Mouse (Mus musculus) neural tube, embryonic 12.5 days (tissue): ENCODE results near the gene Adora3. TPM values are rescaled to one million over a fixed set of nuclear protein-coding genes. Genes with fewer than 3 reads are reported as not detected.

Experiments
- ATAC-seq: fragments of 200-750 bp; cut with Nextera tagmentation; 2 replicates; pipeline ENCODE4 v1.8.0; 2017; ENCODE audit warnings: low read depth, mild to moderate bottlenecking, moderate TSS enrichment, moderate library complexity; ENCODE audit not compliant: low FRiP score
- H3K27ac ChIP-seq: fragments of 300-500 bp; sonication (generic); 2 replicates; pipeline ENCODE4 v1.5.1; 2016
- H3K27me3 ChIP-seq: fragments of 300-500 bp; sonication (generic); replicated peaks from 2 replicates; pipeline ENCODE4 v1.6.1; 2016; ENCODE audit warnings: mild to moderate bottlenecking
- H3K36me3 ChIP-seq: fragments of 300-500 bp; sonication (generic); 2 replicates; pipeline ENCODE4 v1.6.1; 2016; ENCODE audit warnings: mild to moderate bottlenecking
- H3K4me1 ChIP-seq: fragments of 300-500 bp; sonication (generic); 2 replicates; pipeline ENCODE4 v1.6.1; 2016
- H3K4me2 ChIP-seq: fragments of 300-500 bp; sonication (generic); replicated peaks from 2 replicates; pipeline ENCODE4 v1.6.1; 2016; ENCODE audit warnings: mild to moderate bottlenecking
- H3K4me3 ChIP-seq: fragments of 300-500 bp; sonication (generic); 2 replicates; pipeline ENCODE4 v1.5.1; 2016
- H3K9ac ChIP-seq: fragments of 300-500 bp; sonication (generic); 2 replicates; pipeline ENCODE4 v1.6.1; 2016; ENCODE audit warnings: mild to moderate bottlenecking
- H3K9me3 ChIP-seq: fragments of 300-500 bp; sonication (generic); 2 replicates; pipeline ENCODE4 v1.6.1; 2016; ENCODE audit warnings: mild to moderate bottlenecking
- WGBS: fragments of 180-500 bp; shearing (Covaris S2); methylation state at CpG from one replicate; pipeline ENCODE4 v1.1.7; 2016; 5-methylcytosine and 5-hydroxymethylcytosine counted together
- polyA plus RNA-seq: library from polyadenylated mRNA; unstranded; fragments of >200 nt; fragmentation: Nextera tagmentation; extraction: Ambion mirVana; gene quantifications from 2 replicates; pipeline ENCODE4 v1.2.1, GENCODE M21; 2016

The Adora3 gene
- polyA plus RNA-seq, 1 experiment from 2014 or later = not detected

DNA sequence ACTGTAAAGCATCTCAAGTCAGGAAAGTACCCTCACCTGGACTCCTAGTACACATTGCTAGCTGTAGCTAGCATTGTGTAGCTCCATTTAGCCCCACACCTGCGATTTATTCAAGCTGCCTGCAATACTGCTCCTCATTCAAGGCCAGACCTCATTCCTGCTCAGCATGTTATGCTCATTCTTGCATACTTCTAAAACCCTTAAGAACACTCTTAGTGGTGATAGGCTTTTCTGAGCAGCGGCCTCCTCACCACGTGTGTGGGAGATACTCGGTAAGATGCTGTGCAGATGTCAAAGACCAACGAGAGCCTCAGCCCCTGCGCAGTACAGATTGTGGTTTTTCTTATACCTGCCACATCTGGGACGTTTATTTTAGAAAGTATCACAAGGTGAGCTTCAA is 59.2 kb downstream of the Adora3 start:
- no peak overlapping the region for H3K4me3 ChIP-seq
- no peaks in the 10 kb centered on the region for H3K36me3 ChIP-seq
- no peak overlapping the region for H3K27ac ChIP-seq
- H3K9me3 ChIP-seq = no peaks in the 10 kb centered on the region
- H3K27me3 ChIP-seq = no peaks in the 10 kb centered on the region
- ATAC-seq = no peak
- no peak overlapping the region for H3K4me2 ChIP-seq
- no peak overlapping the region for H3K9ac ChIP-seq
- 87% methylated on average over 7 of the region's 7 CpGs for WGBS
- H3K4me1 ChIP-seq = no peaks in the 10 kb centered on the region

DNA sequence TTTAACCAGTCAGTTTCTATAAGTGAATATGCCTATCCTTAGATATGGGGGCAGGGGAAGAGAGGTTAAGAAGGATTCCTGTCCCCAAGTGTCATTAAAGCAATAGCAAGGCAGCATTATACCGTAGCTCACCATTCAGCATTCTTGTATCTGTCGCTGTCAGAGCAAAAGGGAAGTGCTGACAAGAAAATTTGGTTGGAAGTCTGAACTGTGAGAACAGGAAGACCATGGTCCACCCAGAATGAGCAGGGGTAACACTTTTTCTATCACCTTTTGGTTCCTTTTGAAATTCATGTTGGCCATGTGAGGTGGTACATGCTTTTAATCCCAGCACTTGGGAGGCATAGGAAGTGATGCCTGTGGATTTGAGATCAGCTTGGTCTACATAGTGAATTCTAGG is 60.4 kb downstream of the Adora3 start:
- H3K27me3 ChIP-seq = no peaks in the 10 kb centered on the region
- no peak overlapping the region for H3K9ac ChIP-seq
- ATAC-seq = no peak
- no peaks in the 10 kb centered on the region for H3K9me3 ChIP-seq
- no peak overlapping the region for H3K4me3 ChIP-seq
- no peaks in the 10 kb centered on the region for H3K4me1 ChIP-seq
- H3K27ac ChIP-seq = no peak overlapping the region
- H3K36me3 ChIP-seq = no peaks in the 10 kb centered on the region
- 89% methylated on average over 2 of the region's 2 CpGs for WGBS
- no peak overlapping the region for H3K4me2 ChIP-seq

DNA sequence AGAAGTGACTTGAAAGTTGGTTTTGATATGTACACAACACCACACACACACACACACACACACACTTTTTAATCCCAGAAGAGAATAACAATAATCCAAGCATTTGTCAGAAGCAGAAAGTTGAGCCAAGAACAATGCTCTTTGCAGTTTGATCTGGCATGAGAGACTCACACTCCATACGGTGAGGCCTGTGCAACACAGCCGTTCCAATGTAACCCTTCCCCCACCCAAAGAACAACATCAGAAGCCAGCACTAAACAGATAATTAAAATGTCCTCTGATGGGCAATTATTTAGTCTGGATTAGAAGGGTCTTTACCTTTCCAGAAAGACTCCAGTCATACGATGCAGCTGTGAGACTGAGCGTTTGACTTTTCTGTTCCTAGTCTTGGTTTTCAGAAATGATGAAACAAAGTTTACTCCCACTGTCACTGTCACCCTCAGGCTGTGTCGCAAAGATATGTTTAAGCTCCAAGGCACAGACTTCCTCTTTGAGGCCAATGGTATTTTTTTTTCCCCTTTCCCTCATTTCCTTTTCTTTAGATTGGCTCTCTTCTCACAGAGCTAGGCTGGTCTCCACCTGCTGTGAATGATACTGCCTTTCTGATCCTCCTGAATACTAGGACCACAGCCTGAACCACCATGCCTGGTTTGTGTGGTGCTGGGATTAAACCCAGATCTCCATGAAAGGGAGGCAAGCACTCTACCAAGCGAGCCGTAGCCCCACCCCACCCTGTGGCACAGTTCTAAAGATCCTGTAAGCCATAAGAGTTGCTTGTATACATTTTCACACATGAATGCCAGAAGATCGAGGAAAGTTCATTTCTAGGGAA is 61.8 kb downstream of the Adora3 start, which contains the start of gene I830077J02Rik:
I830077J02Rik (minus strand) TSS at position 425 of the 832 bp plus-strand sequence.
- no peaks in the 10 kb centered on the region for H3K36me3 ChIP-seq
- 85% methylated on average over 8 of the region's 8 CpGs for WGBS
- no peaks in the 10 kb centered on the region for H3K9me3 ChIP-seq
- H3K27me3 ChIP-seq = no peaks in the 10 kb centered on the region
- no peak within 1 kb of the TSS for H3K9ac ChIP-seq
- no peak within 1 kb of the TSS for H3K4me2 ChIP-seq
- no peak within 1 kb of the TSS for H3K4me3 ChIP-seq
- H3K27ac ChIP-seq = no peak within 1 kb of the TSS
- no peak for ATAC-seq
- no peaks in the 10 kb centered on the region for H3K4me1 ChIP-seq

- no peaks in the 10 kb centered on the region for H3K9me3 ChIP-seq
- no peak overlapping the region for H3K4me3 ChIP-seq
- no peaks in the 10 kb centered on the region for H3K4me1 ChIP-seq
- no peak overlapping the region for H3K27ac ChIP-seq
- H3K36me3 ChIP-seq = peaks cover 4% of the 10 kb centered on the region; the same call in 1 of the 2 replicates
- no peak overlapping the region for H3K4me2 ChIP-seq
- no peak for ATAC-seq
- 95% methylated on average over 6 of the region's 6 CpGs for WGBS
- H3K9ac ChIP-seq = no peak overlapping the region
- H3K27me3 ChIP-seq = no peaks in the 10 kb centered on the region
Observed at GRCm38 (mm10) chr3:105933926-105934325, 63.3 kb downstream of the Adora3 start.

DNA sequence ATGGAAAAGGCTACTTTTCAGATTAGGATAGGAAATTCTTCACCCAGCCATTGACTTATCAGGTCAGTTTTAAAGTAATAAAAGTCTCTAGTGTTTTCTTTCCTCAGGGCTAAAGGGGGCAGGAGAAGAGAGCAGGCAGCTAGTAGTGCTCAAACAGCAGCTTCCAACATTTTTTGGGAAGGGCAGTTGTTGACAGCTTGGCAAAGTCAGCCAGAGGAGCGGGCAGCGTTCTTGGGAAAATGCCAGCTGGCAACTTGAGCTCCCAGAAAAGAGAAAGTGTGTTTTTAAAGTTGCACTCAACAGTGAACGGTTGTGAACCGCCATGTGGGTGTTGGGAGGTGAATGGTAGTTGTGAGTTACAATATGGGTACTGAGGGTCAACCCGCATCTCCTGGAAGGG is 64.4 kb downstream of the Adora3 start:
- Histone ChIP-seq H3K9me3 (no peaks in the 10 kb centered on the region), H3K27me3 (no peaks in the 10 kb centered on the region), H3K4me2 (no peak overlapping the region), H3K4me1 (no peaks in the 10 kb centered on the region), H3K9ac (no peak overlapping the region), H3K4me3 (no peak overlapping the region), H3K27ac (no peak overlapping the region), H3K36me3 (peaks cover 8% of the 10 kb centered on the region; the same call in 1 of the 2 replicates)
- no peak for ATAC-seq
- 91% methylated on average over 5 of the region's 5 CpGs for WGBS

DNA sequence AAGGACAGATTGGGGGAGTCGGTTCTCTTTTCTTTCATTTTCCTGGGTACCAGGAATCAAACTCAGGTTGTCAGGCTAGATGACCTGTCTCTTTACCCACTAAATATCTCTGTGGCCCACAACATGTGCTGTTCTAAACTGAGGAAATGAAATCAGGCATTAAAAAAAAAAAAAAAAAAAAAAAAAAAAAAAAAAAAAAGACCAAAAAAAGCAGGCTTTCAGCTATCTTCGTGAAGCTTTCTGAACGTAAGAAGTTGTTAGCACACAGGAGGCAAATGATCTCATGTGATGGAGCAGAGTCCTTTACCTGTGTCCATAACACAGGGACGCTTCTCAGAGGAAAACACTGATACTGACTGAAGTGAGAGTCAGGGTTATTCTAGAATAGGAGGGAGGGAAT is 65.5 kb downstream of the Adora3 start:
- no peaks in the 10 kb centered on the region for H3K4me1 ChIP-seq
- no peak overlapping the region for H3K4me3 ChIP-seq
- H3K4me2 ChIP-seq = no peak overlapping the region
- H3K9me3 ChIP-seq = no peaks in the 10 kb centered on the region
- no peak for ATAC-seq
- peaks cover 17% of the 10 kb centered on the region for H3K36me3 ChIP-seq
- no peak overlapping the region for H3K9ac ChIP-seq
- 97% methylated on average over 4 of the region's 4 CpGs for WGBS
- H3K27ac ChIP-seq = no peak overlapping the region
- H3K27me3 ChIP-seq = no peaks in the 10 kb centered on the region

- no peak overlapping the region for H3K27ac ChIP-seq
- peaks cover 66% of the 10 kb centered on the region for H3K36me3 ChIP-seq
- no peak overlapping the region for H3K9ac ChIP-seq
- no peak for ATAC-seq
- H3K4me1 ChIP-seq = no peaks in the 10 kb centered on the region
- H3K27me3 ChIP-seq = no peaks in the 10 kb centered on the region
- H3K4me3 ChIP-seq = no peak overlapping the region
- H3K9me3 ChIP-seq = no peaks in the 10 kb centered on the region
- WGBS = 94% methylated on average over 7 of the region's 7 CpGs
- no peak overlapping the region for H3K4me2 ChIP-seq
Observed at GRCm38 (mm10) chr3:105951348-105951747, 80.7 kb downstream of the Adora3 start.

- H3K9ac ChIP-seq = no peak overlapping the region
- peaks cover 31% of the 10 kb centered on the region for H3K36me3 ChIP-seq
- no peaks in the 10 kb centered on the region for H3K9me3 ChIP-seq
- H3K27ac ChIP-seq = no peak overlapping the region
- peak overlapping the region; percentile 77; the same call in 1 of the 2 replicates for H3K4me2 ChIP-seq
- WGBS = 95% methylated on average over 1 of the region's 1 CpGs
- peaks cover 23% of the 10 kb centered on the region for H3K4me1 ChIP-seq
- no peak for ATAC-seq
- no peaks in the 10 kb centered on the region for H3K27me3 ChIP-seq
- H3K4me3 ChIP-seq = no peak overlapping the region
Observed at GRCm38 (mm10) chr3:105957235-105957634, 86.6 kb downstream of the Adora3 start.

DNA sequence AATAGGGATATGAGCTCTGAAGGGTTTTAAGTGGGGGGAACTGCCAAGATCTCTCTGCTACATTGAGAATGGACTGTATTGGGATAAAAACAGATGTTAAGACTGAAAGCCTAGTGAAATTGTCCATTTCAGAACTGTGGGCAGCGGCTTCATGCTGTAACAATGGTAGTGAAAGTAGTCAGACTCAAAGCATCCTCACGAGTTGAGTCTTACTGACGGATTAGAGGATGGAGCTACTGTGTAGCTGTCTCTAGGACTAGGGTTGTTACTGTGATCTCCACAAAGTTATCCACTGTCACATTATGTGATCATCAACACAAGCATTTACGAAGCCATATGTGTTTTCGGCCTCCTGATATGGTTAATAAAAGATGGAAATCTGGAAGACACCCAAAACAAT is 87.5 kb downstream of the Adora3 start:
- Histone ChIP-seq H3K36me3 (peaks cover 32% of the 10 kb centered on the region), H3K4me1 (peaks cover 23% of the 10 kb centered on the region), H3K4me2 (peak overlapping the region; percentile 77), H3K27me3 (no peaks in the 10 kb centered on the region), H3K9me3 (no peaks in the 10 kb centered on the region), H3K4me3 (peak overlapping the region; percentile 83), H3K27ac (no peak overlapping the region), H3K9ac (peak overlapping the region; percentile 93)
- 47% methylated on average over 5 of the region's 5 CpGs for WGBS
- no peak for ATAC-seq

Other genes with a start within 250 kb of the Adora3 start
- 33.8 and 34.6 TPM in 2 replicates for gene Ddx20, start 183.3 kb upstream of the Adora3 start, polyA plus RNA-seq
- 3.9 and 5.6 TPM in 2 replicates for gene Inka2, start 166.3 kb upstream of the Adora3 start, polyA plus RNA-seq
- gene Rap1a, start 69.5 kb upstream of the Adora3 start, polyA plus RNA-seq = 76.6 and 76.9 TPM in 2 replicates
- gene Tmigd3, start within 50 bp of the Adora3 start, polyA plus RNA-seq = not detected in 2 replicates
- 0.33 and 0.55 TPM in 2 replicates for gene I830077J02Rik, start 61.8 kb downstream of the Adora3 start, polyA plus RNA-seq
- gene Wdr77, start 88.5 kb downstream of the Adora3 start, polyA plus RNA-seq = 99.3 and 102 TPM in 2 replicates
- 518 and 558 TPM in 2 replicates for gene Atp5f1, start 89.2 kb downstream of the Adora3 start, polyA plus RNA-seq
- gene Ovgp1, start 102.9 kb downstream of the Adora3 start, polyA plus RNA-seq = 2.6 and 3.1 TPM in 2 replicates
- 0.22 TPM in 1 of 2 replicates, not detected in the other for gene Pifo, start 143.8 kb downstream of the Adora3 start, polyA plus RNA-seq
- gene Chil5, start 162.0 kb downstream of the Adora3 start, polyA plus RNA-seq = not detected in 2 replicates
- gene Chia1, start 242.4 kb downstream of the Adora3 start, polyA plus RNA-seq = 0.38 TPM in 1 of 2 replicates, not detected in the other